Mouse (Mus musculus) erythroid progenitor cell, adult 5-6 weeks (primary cell): ENCODE data around the gene Ppp1r37. TPM values are rescaled to one million over a fixed set of nuclear protein-coding genes. Genes with fewer than 3 reads are reported as not detected.

Source experiments
- ATAC-seq: replicated peaks from 2 replicates; pipeline ENCODE4 v1.8.0; 2016; ENCODE audit warnings: moderate number of reproducible peaks, mild to moderate bottlenecking, moderate TSS enrichment, inconsistent platforms; ENCODE audit not compliant: poor library complexity, low FRiP score, severe bottlenecking
- total RNA-seq, 2 experiments: library from RNA; stranded (forward) in 1 of 2; stranded (reverse) in 1 of 2; fragments of 150-400 nt in 1 of 2; fragments of 186-747, 209-891 nt in 1 of 2; gene quantifications; 2 replicates each; pipeline versions ENCODE4 v1.2.3 to v1.2.4; 2015 to 2017; ENCODE audit warnings: low replicate concordance in 2 of 2

The Ppp1r37 gene
- total RNA-seq, 2 experiments from 2014 or later, result 51.1 to 54.5 TPM

GRCm38 (mm10) chr7:19573776-19574140 is 10.9 kb upstream of the Ppp1r37 start:
- no peak for ATAC-seq

- peak; percentile 82 for ATAC-seq
Observed at GRCm38 (mm10) chr7:19572926-19573775, 10.3 kb upstream of the Ppp1r37 start.

GRCm38 (mm10) chr7:19569647-19570046 is 6.8 kb upstream of the Ppp1r37 start:
- ATAC-seq, result no peak

- no peak for ATAC-seq
Observed at GRCm38 (mm10) chr7:19567426-19567825, 4.5 kb upstream of the Ppp1r37 start.

- ATAC-seq, result no peak
Observed at GRCm38 (mm10) chr7:19565803-19566202, 2.9 kb upstream of the Ppp1r37 start.

GRCm38 (mm10) chr7:19564455-19564854 is 1.6 kb upstream of the Ppp1r37 start:
- no peak for ATAC-seq

GRCm38 (mm10) chr7:19563884-19564283 is 1.0 kb upstream of the Ppp1r37 start:
- peak; percentile 71 for ATAC-seq

GRCm38 (mm10) chr7:19561765-19562642 is 872 bp downstream of the Ppp1r37 start:
- peak; percentile 75 for ATAC-seq

GRCm38 (mm10) chr7:19561431-19561764 is 1.5 kb downstream of the Ppp1r37 start:
- no peak for ATAC-seq

GRCm38 (mm10) chr7:19560491-19561260 is 2.2 kb downstream of the Ppp1r37 start:
- ATAC-seq, result no peak

GRCm38 (mm10) chr7:19558965-19559364 is 3.9 kb downstream of the Ppp1r37 start:
- no peak for ATAC-seq

- ATAC-seq, result no peak
Observed at GRCm38 (mm10) chr7:19557982-19558900, 4.6 kb downstream of the Ppp1r37 start.

- ATAC-seq, result no peak
Observed at GRCm38 (mm10) chr7:19557086-19557485, 5.8 kb downstream of the Ppp1r37 start.

GRCm38 (mm10) chr7:19554168-19554567 is 8.7 kb downstream of the Ppp1r37 start:
- no peak for ATAC-seq

GRCm38 (mm10) chr7:19552443-19552842 is 10.4 kb downstream of the Ppp1r37 start:
- no peak for ATAC-seq

GRCm38 (mm10) chr7:19551634-19552033 is 11.2 kb downstream of the Ppp1r37 start:
- ATAC-seq, result no peak

GRCm38 (mm10) chr7:19549394-19549793 is 13.5 kb downstream of the Ppp1r37 start:
- ATAC-seq, result no peak

GRCm38 (mm10) chr7:19547344-19547969 is 15.4 kb downstream of the Ppp1r37 start:
- ATAC-seq, result no peak

GRCm38 (mm10) chr7:19546007-19546406 is 16.9 kb downstream of the Ppp1r37 start:
- ATAC-seq, result no peak
